Mouse (Mus musculus): ENCODE data around the gene Rfc5.

GRCm38 (mm10) chr5:117359497-117360227, 29.2 kb downstream of the Rfc5 start:
- no peak for TF ChIP-seq MAX (IDR thresholded peaks at IDR 0.05; ENCODE audit: low read depth)
- no peak for TF ChIP-seq MYOD1 (IDR thresholded peaks at IDR 0.05; ENCODE audit: control insufficient read depth in 1 of 3, insufficient read length in 2 of 3, low read depth in 2 of 3)
- TF ChIP-seq POLR2A (IDR thresholded peaks at IDR 0.05; ENCODE audit: insufficient read length, low read depth): no peak
- TF ChIP-seq E2F4 (IDR thresholded peaks at IDR 0.05; ENCODE audit: insufficient read depth): no peak
- no peak for TF ChIP-seq MYOG (IDR thresholded peaks at IDR 0.05; ENCODE audit: control insufficient read depth in 1 of 3, insufficient read depth in 1 of 3, insufficient read length in 2 of 3, low read depth in 2 of 3)
- no peak for TF ChIP-seq POLR2AphosphoS2 (IDR thresholded peaks at IDR 0.05; ENCODE audit: insufficient read length, low read depth)
- TF ChIP-seq USF1 (IDR thresholded peaks at IDR 0.05; ENCODE audit: low read depth): no peak
- no peak for TF ChIP-seq TCF12 (IDR thresholded peaks at IDR 0.05; ENCODE audit: insufficient read depth, poor library complexity, severe bottlenecking)
- TF ChIP-seq REST (IDR thresholded peaks at IDR 0.05; ENCODE audit: insufficient read depth, insufficient read length): no peak
- TF ChIP-seq CEBPB (IDR thresholded peaks at IDR 0.05; ENCODE audit: insufficient read depth, poor library complexity, severe bottlenecking): no peak
